Mouse (Mus musculus) CH12.LX (cell line): ENCODE measurements around the gene Fam222b. TPM values are rescaled to one million over a fixed set of nuclear protein-coding genes. Genes with fewer than 3 reads are reported as not detected.

Experiments
- DNase-seq: peaks from one replicate; pipeline ENCODE4 v3.0.0-alpha.2; 2013; ENCODE audit errors: extremely low read depth
- H3K27ac ChIP-seq: 2 replicates; pipeline ENCODE4 v1.5.1; 2012; ENCODE audit warnings: low read depth, mild to moderate bottlenecking, control low read depth, moderate library complexity; ENCODE audit not compliant: insufficient read depth
- H3K27me3 ChIP-seq: replicated peaks from 2 replicates; pipeline ENCODE3; 2012; ENCODE audit warnings: inconsistent platforms
- H3K36me3 ChIP-seq, 2 experiments: replicated peaks in 1 of 2; 2 replicates each; pipeline versions ENCODE3 to v1.6.1; 2012; ENCODE audit warnings: inconsistent platforms in 1 of 2, low read length in 1 of 2, mild to moderate bottlenecking in 1 of 2, mixed read lengths in 1 of 2, moderate library complexity in 1 of 2; ENCODE audit not compliant: control insufficient read depth in 1 of 2, insufficient read depth in 1 of 2
- H3K4me1 ChIP-seq, 2 experiments: 2 replicates each; pipeline ENCODE4 v1.6.1; 2012; ENCODE audit warnings: inconsistent platforms in 1 of 2, moderate library complexity in 1 of 2; ENCODE audit not compliant: insufficient read depth in 2 of 2, control insufficient read depth in 1 of 2
- H3K4me2 ChIP-seq: 2 replicates; pipeline ENCODE4 v1.6.1; 2012; ENCODE audit warnings: low read depth, mild to moderate bottlenecking, control low read depth; ENCODE audit not compliant: poor library complexity, insufficient read depth, severe bottlenecking
- H3K4me3 ChIP-seq, 3 experiments: fragments of 150-350 bp in 1 of 3; sonication (generic) in 1 of 3; replicated peaks in 1 of 3; 2 replicates each; pipeline versions ENCODE3 to v1.5.1; 2011 to 2012; ENCODE audit warnings: low read depth in 2 of 3, low read length in 2 of 3, mild to moderate bottlenecking in 2 of 3, moderate library complexity in 2 of 3, control low read depth in 1 of 3, improper control_type of control experiment in 1 of 3, inconsistent platforms in 1 of 3, mixed read lengths in 1 of 3; ENCODE audit not compliant: poor library complexity in 1 of 3
- H3K79me2 ChIP-seq: replicated peaks from 2 replicates; pipeline ENCODE4 v1.6.1; 2012; ENCODE audit warnings: mild to moderate bottlenecking, moderate library complexity; ENCODE audit not compliant: control insufficient read depth, poor library complexity, insufficient read depth, severe bottlenecking; ENCODE audit errors: extremely low read depth
- H3K9ac ChIP-seq: 2 replicates; pipeline ENCODE4 v1.6.1; 2012; ENCODE audit warnings: low read depth, mild to moderate bottlenecking, control low read depth, moderate library complexity; ENCODE audit not compliant: insufficient read depth
- H3K9me3 ChIP-seq: replicated peaks from 2 replicates; pipeline ENCODE3; 2012; ENCODE audit warnings: low read length, inconsistent platforms, mixed read lengths
- BHLHE40 ChIP-seq: IDR thresholded peaks from 2 replicates; pipeline ENCODE4 v1.6.1; 2011; ENCODE audit warnings: mild to moderate bottlenecking, low read depth, low read length, improper control_type of control experiment
- CHD1 ChIP-seq: IDR thresholded peaks from 2 replicates; pipeline ENCODE4 v1.6.1; 2012; ENCODE audit warnings: low read depth, low read length, improper control_type of control experiment, inconsistent platforms
- CHD2 ChIP-seq: IDR thresholded peaks from 2 replicates; pipeline ENCODE4 v1.6.1; 2011; ENCODE audit warnings: low read length, improper control_type of control experiment
- CTCF ChIP-seq, 2 experiments: IDR thresholded peaks in 1 of 2; conservative IDR thresholded peaks in 1 of 2; 2 replicates each; pipeline ENCODE4 v1.5.1; 2011 to 2012; ENCODE audit warnings: low read depth in 2 of 2, low read length in 2 of 2, improper control_type of control experiment in 1 of 2, inconsistent platforms in 1 of 2, mild to moderate bottlenecking in 1 of 2, moderate library complexity in 1 of 2
- E2F4 ChIP-seq: IDR thresholded peaks from 2 replicates; pipeline ENCODE4 v1.6.1; 2011; ENCODE audit warnings: low read depth, low read length, improper control_type of control experiment; ENCODE audit not compliant: insufficient replicate concordance
- ELF1 ChIP-seq: IDR thresholded peaks from 2 replicates; pipeline ENCODE4 v1.6.1; 2014; ENCODE audit warnings: low read depth, mild to moderate bottlenecking, inconsistent platforms, low read length, improper control_type of control experiment
- EP300 ChIP-seq: IDR thresholded peaks from 2 replicates; pipeline ENCODE4 v1.6.1; 2011; ENCODE audit warnings: low read length, improper control_type of control experiment
- ETS1 ChIP-seq: conservative IDR thresholded peaks from 2 replicates; pipeline ENCODE4 v1.6.1; 2012; ENCODE audit warnings: low read depth, mild to moderate bottlenecking, inconsistent platforms, low read length, improper control_type of control experiment, moderate library complexity
- GABPA ChIP-seq: IDR thresholded peaks from 2 replicates; pipeline ENCODE4 v1.6.1; 2012; ENCODE audit warnings: low read depth, low read length, improper control_type of control experiment, inconsistent platforms; ENCODE audit not compliant: insufficient replicate concordance
- HCFC1 ChIP-seq: IDR thresholded peaks from 2 replicates; pipeline ENCODE4 v1.6.1; 2012; ENCODE audit warnings: low read depth, mild to moderate bottlenecking, inconsistent platforms, low read length, improper control_type of control experiment
- IRF4 ChIP-seq: IDR thresholded peaks from 2 replicates; pipeline ENCODE4 v1.6.1; 2014; ENCODE audit warnings: low read depth, mild to moderate bottlenecking, inconsistent platforms, low read length, improper control_type of control experiment
- JUN ChIP-seq: IDR thresholded peaks from 2 replicates; pipeline ENCODE4 v1.6.1; 2011; ENCODE audit warnings: low read depth, mild to moderate bottlenecking, low read length, improper control_type of control experiment, moderate library complexity; ENCODE audit not compliant: insufficient read depth
- JUND ChIP-seq: conservative IDR thresholded peaks from 2 replicates; pipeline ENCODE4 v1.6.1; 2011; ENCODE audit warnings: low read depth, low read length, improper control_type of control experiment
- KAT2A ChIP-seq: IDR thresholded peaks from 2 replicates; pipeline ENCODE4 v1.6.1; 2012; ENCODE audit warnings: low read length, improper control_type of control experiment, inconsistent platforms; ENCODE audit not compliant: insufficient replicate concordance
- MAFK ChIP-seq: IDR thresholded peaks from 2 replicates; pipeline ENCODE4 v1.6.1; 2011; ENCODE audit warnings: low read length, improper control_type of control experiment; ENCODE audit not compliant: insufficient replicate concordance
- MAX ChIP-seq: IDR thresholded peaks from 2 replicates; pipeline ENCODE4 v1.6.1; 2011; ENCODE audit warnings: low read length, improper control_type of control experiment
- MAZ ChIP-seq: IDR thresholded peaks from 2 replicates; pipeline ENCODE4 v1.6.1; 2012; ENCODE audit warnings: low read depth, mild to moderate bottlenecking, inconsistent platforms, low read length, improper control_type of control experiment, moderate library complexity
- MEF2A ChIP-seq: IDR thresholded peaks from 2 replicates; pipeline ENCODE4 v1.6.1; 2014; ENCODE audit warnings: low read depth, mild to moderate bottlenecking, inconsistent platforms, low read length, improper control_type of control experiment, borderline replicate concordance
- MXI1 ChIP-seq: IDR thresholded peaks from 2 replicates; pipeline ENCODE4 v1.6.1; 2011; ENCODE audit warnings: mild to moderate bottlenecking, low read depth, low read length, improper control_type of control experiment
- MYC ChIP-seq: IDR thresholded peaks from 2 replicates; pipeline ENCODE4 v1.6.1; 2011; ENCODE audit warnings: low read depth, mild to moderate bottlenecking, improper control_type of control experiment, low read length
- NELFE ChIP-seq: IDR thresholded peaks from 2 replicates; pipeline ENCODE4 v1.6.1; 2011; ENCODE audit warnings: low read depth, low read length, improper control_type of control experiment
- NRF1 ChIP-seq: IDR thresholded peaks from 2 replicates; pipeline ENCODE4 v1.6.1; 2014; ENCODE audit warnings: low read depth, mild to moderate bottlenecking, inconsistent platforms, low read length, improper control_type of control experiment, moderate library complexity
- PAX5 ChIP-seq: IDR thresholded peaks from 2 replicates; pipeline ENCODE4 v1.6.1; 2012; ENCODE audit warnings: low read length, inconsistent platforms, mixed read lengths
- POLR2A ChIP-seq: IDR thresholded peaks from 2 replicates; pipeline ENCODE4 v1.6.1; 2011; ENCODE audit warnings: low read depth, mild to moderate bottlenecking, improper control_type of control experiment, low read length
- POLR2AphosphoS2 ChIP-seq: IDR thresholded peaks from 2 replicates; pipeline ENCODE4 v1.6.1; 2011; ENCODE audit warnings: low read depth, low read length, improper control_type of control experiment
- RAD21 ChIP-seq: IDR thresholded peaks from 2 replicates; pipeline ENCODE4 v1.6.1; 2011; ENCODE audit warnings: low read depth, mild to moderate bottlenecking, low read length, improper control_type of control experiment, moderate library complexity
- RCOR1 ChIP-seq: conservative IDR thresholded peaks from 2 replicates; pipeline ENCODE4 v1.6.1; 2012; ENCODE audit warnings: low read depth, mild to moderate bottlenecking, inconsistent platforms, low read length, improper control_type of control experiment
- SIN3A ChIP-seq: IDR thresholded peaks from 2 replicates; pipeline ENCODE4 v1.6.1; 2012; ENCODE audit warnings: low read length, improper control_type of control experiment, inconsistent platforms
- SMC3 ChIP-seq: IDR thresholded peaks from 2 replicates; pipeline ENCODE4 v1.6.1; 2011; ENCODE audit warnings: low read depth, low read length, improper control_type of control experiment
- TBP ChIP-seq: conservative IDR thresholded peaks from 2 replicates; pipeline ENCODE4 v1.6.1; 2011; ENCODE audit warnings: low read depth, low read length, improper control_type of control experiment
- TCF12 ChIP-seq: IDR thresholded peaks from 2 replicates; pipeline ENCODE4 v1.6.1; 2014; ENCODE audit warnings: low read depth, mild to moderate bottlenecking, inconsistent platforms, low read length, improper control_type of control experiment
- UBTF ChIP-seq: IDR thresholded peaks from 2 replicates; pipeline ENCODE4 v1.6.1; 2012; ENCODE audit warnings: low read depth, mild to moderate bottlenecking, inconsistent platforms, low read length, improper control_type of control experiment, moderate library complexity
- USF1 ChIP-seq: IDR thresholded peaks from 2 replicates; pipeline ENCODE4 v1.6.1; 2014; ENCODE audit warnings: low read depth, mild to moderate bottlenecking, inconsistent platforms, low read length, improper control_type of control experiment
- USF2 ChIP-seq: conservative IDR thresholded peaks from 2 replicates; pipeline ENCODE4 v1.6.1; 2011; ENCODE audit warnings: low read depth, low read length, improper control_type of control experiment
- ZC3H11A ChIP-seq: IDR thresholded peaks from 2 replicates; pipeline ENCODE4 v1.6.1; 2012; ENCODE audit warnings: low read depth, mild to moderate bottlenecking, inconsistent platforms, low read length, improper control_type of control experiment
- ZKSCAN1 ChIP-seq: IDR thresholded peaks from 2 replicates; pipeline ENCODE4 v1.6.1; 2012; ENCODE audit warnings: low read depth, inconsistent platforms, low read length, improper control_type of control experiment, borderline replicate concordance
- ZMIZ1 ChIP-seq: IDR thresholded peaks from 2 replicates; pipeline ENCODE4 v1.6.1; 2012; ENCODE audit warnings: low read depth, mild to moderate bottlenecking, inconsistent platforms, low read length, improper control_type of control experiment
- ZNF384 ChIP-seq: IDR thresholded peaks from 2 replicates; pipeline ENCODE4 v1.6.1; 2012; ENCODE audit warnings: low read depth, low read length, improper control_type of control experiment, inconsistent platforms
- dilution Hi-C: fragments of 300-500 bp; cut with MboI; formaldehyde crosslinking; loops from 2 replicates; pipeline ENCODE4 v1.14.3; 2020; ENCODE audit warnings: low sequenced_read_pairs; ENCODE audit not compliant: extremely low pct_unique_long_range_greater_than_20kb, extremely low pct_ligation_motif_present
- in situ Hi-C: fragments of 300-500 bp; cut with MboI; formaldehyde crosslinking; loops from 3 replicates; pipeline ENCODE4 v1.14.3; 2019; ENCODE audit warnings: low sequenced_read_pairs, low pct_ligation_motif_present, low pct_unique_long_range_greater_than_20kb, mixed read lengths
- polyA plus RNA-seq: library from polyadenylated mRNA; unstranded; fragments of >175 nt; gene quantifications from 2 replicates; pipeline ENCODE4 v1.2.1, GENCODE M21; 2012; ENCODE audit warnings: low read depth; ENCODE audit not compliant: insufficient read length
- total RNA-seq, 2 experiments: library from RNA; depleted of rRNA; stranded (reverse); fragments of 300-350 nt in 1 of 2; fragments of >200 nt in 1 of 2; gene quantifications; 2 replicates each; pipeline ENCODE4 v1.2.3; 2012 to 2014

Gene Fam222b
- total and polyA plus RNA-seq, 3 experiments, result 5.9 to 34.4 (median 8.7) TPM

- Histone ChIP-seq H3K4me3 (peak overlapping the region; percentile 65 to 72 (median 66)), H3K36me3 (peaks cover 26 to 43% of the 10 kb centered on the region in 2 experiments), H3K4me1 (peaks cover 13 to 70% of the 10 kb centered on the region in 2 experiments), H3K27me3 (no peaks in the 10 kb centered on the region)
- in situ Hi-C loops, result loop anchor here (5.0 to 10.0 kb wide), 3 partner anchors 120 to 350 kb away; no protein-coding TSS in a partner anchor
- TF ChIP-seq SMC3, result no peak
- peak; percentile 88 for TF ChIP-seq EP300
- no peak for TF ChIP-seq PAX5
- TF ChIP-seq E2F4, result peak; percentile 74; the same call in 1 of the 2 replicates
- peak; percentile 12; the same call in 1 of the 2 replicates for TF ChIP-seq NELFE
- TF ChIP-seq ELF1, result peak; percentile 20; the same call in 1 of the 2 replicates
- peak; percentile 43; the same call in 1 of the 2 replicates for TF ChIP-seq POLR2A
- peak; percentile 59; the same call in 1 of the 2 replicates for TF ChIP-seq CHD2
- no peak for TF ChIP-seq MAZ
- peak; percentile 34; the same call in 1 of the 2 replicates for TF ChIP-seq HCFC1
- TF ChIP-seq GABPA, result no peak
- TF ChIP-seq ZNF384, result 0 out of 2 replicates have a peak, but pooled peaks have one; percentile 30
- peak; percentile 92 for TF ChIP-seq MEF2A
- peak; percentile 13; the same call in 1 of the 2 replicates for TF ChIP-seq POLR2AphosphoS2
- peak; percentile 92 for TF ChIP-seq CHD1
- no peak; the same call in 1 of the 2 replicates for TF ChIP-seq MAX
- 0 out of 2 replicates have a peak, but pooled peaks have one; percentile 1 for TF ChIP-seq NRF1
- TF ChIP-seq IRF4, result peak; percentile 95
- TF ChIP-seq TBP, result peak; percentile 67; the same call in 1 of the 2 replicates
- peak; percentile 84 for TF ChIP-seq MXI1
- TF ChIP-seq UBTF, result 0 out of 2 replicates have a peak, but pooled peaks have one; percentile 56
- TF ChIP-seq ZC3H11A, result no peak
- TF ChIP-seq MAFK, result peak; percentile 59; the same call in 1 of the 2 replicates
- TF ChIP-seq ETS1, result peak; percentile 94
- TF ChIP-seq SIN3A, result peak; percentile 81; the same call in 1 of the 2 replicates
- no peak for TF ChIP-seq ZMIZ1
- TF ChIP-seq CTCF (conservative IDR thresholded peaks at IDR 0.05 in 1 of 2, IDR thresholded peaks at IDR 0.05 in 1 of 2; ENCODE audit: low read depth in 2 of 2, low read length in 2 of 2), result peak in 1 of 2 experiments; percentile 14; a peak in 2 of 4 replicates
- peak; percentile 88 for TF ChIP-seq TCF12
- peak; percentile 71 for TF ChIP-seq BHLHE40
- TF ChIP-seq JUND, result peak; percentile 76
- TF ChIP-seq RCOR1, result peak; percentile 80
- no peak for TF ChIP-seq RAD21
- 0 out of 2 replicates have a peak, but pooled peaks have one; percentile 58 for TF ChIP-seq KAT2A
- no peak for TF ChIP-seq ZKSCAN1
- TF ChIP-seq JUN, result peak; percentile 90
- TF ChIP-seq USF2, result no peak
- TF ChIP-seq MYC, result 0 out of 2 replicates have a peak, but pooled peaks have one; percentile 64
- no peak for TF ChIP-seq USF1
- TF ChIP-seq, all 38 proteins: peak for 27
- peaks cover 24% of the 10 kb centered on the region for H3K79me2 ChIP-seq
- peak overlapping the region; percentile 59 for H3K4me2 ChIP-seq
- H3K9me3 ChIP-seq, result no peaks in the 10 kb centered on the region
- DNase-seq, result peak; percentile 92
- H3K9ac ChIP-seq, result peak overlapping the region; percentile 74
- peak overlapping the region; percentile 94 for H3K27ac ChIP-seq
- dilution Hi-C loops, result no loop called here
These were observed 82.5 kb downstream of the Fam222b start for GRCm38 (mm10) chr11:78176905-78177331.
